Comparison of ENCODE assay signal across 8 mouse cellular contexts in genomic region chr7:120203789-120204188, GRCm38 (mm10). TPM values are rescaled to one million over a fixed set of nuclear protein-coding genes. Genes with fewer than 3 reads are reported as not detected.
DNase-seq lines count a peak whose midpoint lies in the region; ATAC-seq and TF ChIP-seq lines count a peak whose summit lies in the region.

Gene Abca14 (plus strand): TSS chr7:120203961.

- H3K9ac ChIP-seq in ES-E14 (ENCODE audit: insufficient read depth, low read depth, low read length, poor library complexity, severe bottlenecking), result no peak within 1 kb of the TSS
- no peak within 1 kb of the TSS for H3K9ac ChIP-seq in liver, embryonic 13.5 days
- no peak within 1 kb of the TSS for H3K9ac ChIP-seq in neural tube, embryonic 12.5 days

- peak; percentile 97 for ATAC-seq in frontal cortex, adult (ENCODE audit: low TSS enrichment)
- ATAC-seq in liver, embryonic 13.5 days (ENCODE audit: low read depth), result peak; percentile 58
- peak; percentile 72 for ATAC-seq in neural tube, embryonic 12.5 days (ENCODE audit: low FRiP score, low read depth)

- no peak within 1 kb of the TSS for H3K4me2 ChIP-seq in liver, embryonic 13.5 days
- H3K4me2 ChIP-seq in neural tube, embryonic 12.5 days (replicated peaks), result 0 out of 2 replicates have a peak within 1 kb of the TSS, but pooled peaks have one; percentile 16

- H3K27me3 ChIP-seq in liver, embryonic 13.5 days, result peaks cover 13% of the 10 kb centered on the region
- H3K27me3 ChIP-seq in neural tube, embryonic 12.5 days (replicated peaks), result peaks cover 24% of the 10 kb centered on the region

- in situ Hi-C loops in ES-E14 (cut with MboI; ENCODE audit: low sequenced_read_pairs in 2 of 2, unreplicated experiment in 2 of 2), result loop anchor here (10.0 to 25.0 kb wide), 2 partner anchors 359 to 366 kb away; no protein-coding TSS in a partner anchor

- WGBS in large intestine, adult 2 months, result 9% methylated on average over 26 of the region's 26 CpGs
- WGBS in liver, embryonic 13.5 days (ENCODE audit: insufficient replicate concordance), result 6% methylated on average over 26 of the region's 26 CpGs
- WGBS in neural tube, embryonic 12.5 days, result 7% methylated on average over 26 of the region's 26 CpGs

- H3K36me3 ChIP-seq in ES-E14 (ENCODE audit: control insufficient read depth, insufficient read depth, low read length, poor library complexity, severe bottlenecking), result no peaks in the 10 kb centered on the region
- H3K36me3 ChIP-seq in liver, embryonic 13.5 days, result no peaks in the 10 kb centered on the region
- no peaks in the 10 kb centered on the region for H3K36me3 ChIP-seq in neural tube, embryonic 12.5 days

- no peak within 1 kb of the TSS for H3K27ac ChIP-seq in ES-E14 (ENCODE audit: insufficient read depth, low read depth, low read length, poor library complexity, severe bottlenecking)
- no peak within 1 kb of the TSS for H3K27ac ChIP-seq in liver, embryonic 13.5 days
- H3K27ac ChIP-seq in neural tube, embryonic 12.5 days, result no peak within 1 kb of the TSS

- peaks cover 0 to 2% of the 10 kb centered on the region in 2 experiments; a peak in 1 of 4 replicates for H3K4me1 ChIP-seq in ES-E14 (ENCODE audit: control insufficient read depth in 2 of 2, insufficient read depth in 2 of 2, low read length in 2 of 2, poor library complexity in 1 of 2)
- H3K4me1 ChIP-seq in liver, embryonic 13.5 days (replicated peaks), result no peaks in the 10 kb centered on the region
- peaks cover 10% of the 10 kb centered on the region for H3K4me1 ChIP-seq in neural tube, embryonic 12.5 days

- intact Hi-C loops in heart, postnatal 36 days (cut with DNase I), result loop anchor here (1.0 to 10.0 kb wide), 4 partner anchors 79 to 353 kb away; partner anchors contain the start of gene Abca15

- H3K9me3 ChIP-seq in ES-E14 (ENCODE audit: control insufficient read depth, insufficient read depth, low read depth, low read length), result no peaks in the 10 kb centered on the region
- H3K9me3 ChIP-seq in liver, embryonic 13.5 days (replicated peaks), result no peaks in the 10 kb centered on the region
- no peaks in the 10 kb centered on the region for H3K9me3 ChIP-seq in neural tube, embryonic 12.5 days

- DNase-seq in ES-E14 (ENCODE audit: low read depth, low spot score), result peak; percentile 63
- peak; percentile 77 for DNase-seq in cerebellum, adult 9-10 months
- DNase-seq in heart, postnatal 36 days, result peak; percentile 80 to 85
- DNase-seq in large intestine, adult 2 months (ENCODE audit: low read depth, low spot score), result peak; percentile 43
- DNase-seq in liver, embryonic 13.5 days, result peak; percentile 17
- DNase-seq in thymus, postnatal 36 days, result peak; percentile 7 to 19

- no peak within 1 kb of the TSS for H3K4me3 ChIP-seq in ES-E14 (ENCODE audit: insufficient read depth in 1 of 2, low read depth in 1 of 2, low read length in 2 of 2, poor library complexity in 1 of 2, severe bottlenecking in 1 of 2)
- no peak within 1 kb of the TSS for H3K4me3 ChIP-seq in liver, embryonic 13.5 days (replicated peaks)
- no peak within 1 kb of the TSS for H3K4me3 ChIP-seq in neural tube, embryonic 12.5 days

TF ChIP-seq in ES-E14, 5 proteins besides CTCF, POLR2A, EP300 and RAD21:
- TF ChIP-seq MAFK (IDR thresholded peaks at IDR 0.05; ENCODE audit: insufficient read depth, low read depth, low read length), result no peak
- no peak for TF ChIP-seq CHD2 (IDR thresholded peaks at IDR 0.05; ENCODE audit: low read depth, low read length)
- TF ChIP-seq ZNF384 (IDR thresholded peaks at IDR 0.05; ENCODE audit: low read depth, low read length), result no peak
- TF ChIP-seq ZC3H11A (IDR thresholded peaks at IDR 0.05; ENCODE audit: borderline replicate concordance, low read depth, low read length), result peak; percentile 99
- TF ChIP-seq HCFC1 (IDR thresholded peaks at IDR 0.05; ENCODE audit: borderline replicate concordance, insufficient read depth, low read length), result peak; percentile 36; the same call in 1 of the 2 replicates

RNA-seq across cellular contexts. Expression of gene Abca14, which starts in this region (rescaled TPM):
- total RNA-seq in ES-E14 (2012; rRNA removed), result 0.09 and 0.16 TPM in 2 replicates
- not detected for total RNA-seq in heart, postnatal 36 days (2021)
- polyA plus RNA-seq in large intestine, adult 2 months (2012; rRNA removed), result 0.09 and 0.19 TPM in 2 replicates
- 0.17 TPM in 1 of 2 replicates, not detected in the other for polyA plus RNA-seq in liver, embryonic 13.5 days (2015; fragmentation: Nextera tagmentation; extraction: Ambion mirVana)
- polyA plus RNA-seq in neural tube, embryonic 12.5 days (2016; fragmentation: Nextera tagmentation; extraction: Ambion mirVana), result not detected in 2 replicates

Comparison
In these comparisons a context has a peak if more than half of its experiments do, and no peak if none do; other contexts are left out.
1. Peak in DNase-seq in ES-E14; RNA of the gene not detected or under 1 TPM.
2. Peak in DNase-seq in heart, postnatal 36 days; RNA of the gene not detected or under 1 TPM.
3. Peak in DNase-seq in large intestine, adult 2 months; RNA of the gene not detected or under 1 TPM.
4. Peak in DNase-seq and ATAC-seq in liver, embryonic 13.5 days; RNA of the gene not detected or under 1 TPM.
5. Peak in ATAC-seq and H3K4me2 ChIP-seq in neural tube, embryonic 12.5 days; RNA of the gene not detected or under 1 TPM.
6. DNase-seq: peak in every context shown above with its lines; median percentile 82 in heart, postnatal 36 days; 77 in cerebellum, adult 9-10 months; 63 in ES-E14; 43 in large intestine, adult 2 months; 17 in liver, embryonic 13.5 days; 13 in thymus, postnatal 36 days.